Mouse (Mus musculus) frontal cortex, adult 2 months (tissue): ENCODE data around the gene Cnih3. TPM values are rescaled to one million over a fixed set of nuclear protein-coding genes. Genes with fewer than 3 reads are reported as not detected.
A peak's percentile ranks its signal among the peaks of the same experiment; 100 is the strongest.

ENCODE experiments used
- DNase-seq, 2 experiments: peaks; one replicate each; pipeline ENCODE4 v3.0.0; 2022; ENCODE audit warnings: low spot score in 1 of 2; ENCODE audit errors: extremely low spot score in 1 of 2
- polyA plus RNA-seq: library from polyadenylated mRNA; depleted of rRNA; stranded (reverse); fragments of >200 nt; gene quantifications from 2 replicates; pipeline ENCODE4 v1.2.3, GENCODE M21; 2012

Cnih3 gene
- polyA plus RNA-seq, 1 experiment: 61.1 TPM

- no peak for DNase-seq
Observed at GRCm38 (mm10) chr1:181345547-181345946, 6.9 kb upstream of the Cnih3 start.

GRCm38 (mm10) chr1:181352043-181352366, 423 bp upstream of the Cnih3 start:
- DNase-seq: no peak

- DNase-seq: no peak
Observed at GRCm38 (mm10) chr1:181353200-181354097, 1.0 kb downstream of the Cnih3 start.

GRCm38 (mm10) chr1:181355683-181356082, 3.3 kb downstream of the Cnih3 start:
- DNase-seq: no peak

- no peak for DNase-seq
Observed at GRCm38 (mm10) chr1:181357870-181358269, 5.4 kb downstream of the Cnih3 start.

- no peak for DNase-seq
Observed at GRCm38 (mm10) chr1:181358526-181358925, 6.1 kb downstream of the Cnih3 start.

GRCm38 (mm10) chr1:181360732-181361131, 8.3 kb downstream of the Cnih3 start:
- DNase-seq: no peak

- DNase-seq: no peak
Observed at GRCm38 (mm10) chr1:181364025-181364424, 11.6 kb downstream of the Cnih3 start.

- no peak for DNase-seq
Observed at GRCm38 (mm10) chr1:181365376-181365775, 12.9 kb downstream of the Cnih3 start.

- peak; percentile 79 to 82 for DNase-seq
Observed at GRCm38 (mm10) chr1:181368789-181369570, 16.6 kb downstream of the Cnih3 start.

GRCm38 (mm10) chr1:181370370-181370769, 17.9 kb downstream of the Cnih3 start:
- DNase-seq: peak; percentile 39 to 68

GRCm38 (mm10) chr1:181371226-181371625, 18.8 kb downstream of the Cnih3 start:
- DNase-seq: no peak

GRCm38 (mm10) chr1:181372306-181372705, 19.9 kb downstream of the Cnih3 start:
- no peak for DNase-seq

GRCm38 (mm10) chr1:181374627-181375374, 22.4 kb downstream of the Cnih3 start:
- DNase-seq: no peak

- no peak for DNase-seq
Observed at GRCm38 (mm10) chr1:181376431-181376830, 24.0 kb downstream of the Cnih3 start.

- DNase-seq: peak in 1 of 2 experiments; percentile 72
Observed at GRCm38 (mm10) chr1:181379664-181380063, 27.2 kb downstream of the Cnih3 start.

GRCm38 (mm10) chr1:181381410-181382010, 29.1 kb downstream of the Cnih3 start:
- peak; percentile 81 to 84 for DNase-seq

- no peak for DNase-seq
Observed at GRCm38 (mm10) chr1:181389264-181389663, 36.8 kb downstream of the Cnih3 start.

- DNase-seq: no peak
Observed at GRCm38 (mm10) chr1:181392489-181392888, 40.1 kb downstream of the Cnih3 start.
